Mouse (Mus musculus) cerebellum, postnatal 36 days (tissue): Measurements from ENCODE around the gene Rccd1.
A peak's percentile ranks its signal among the peaks of the same experiment; 100 is the strongest.

Source experiments
- DNase-seq, 2 experiments: peaks; one replicate each; pipeline ENCODE4 v3.0.0; 2021 to 2022; ENCODE audit warnings: mixed read lengths in 2 of 2

Gene Rccd1

DNA sequence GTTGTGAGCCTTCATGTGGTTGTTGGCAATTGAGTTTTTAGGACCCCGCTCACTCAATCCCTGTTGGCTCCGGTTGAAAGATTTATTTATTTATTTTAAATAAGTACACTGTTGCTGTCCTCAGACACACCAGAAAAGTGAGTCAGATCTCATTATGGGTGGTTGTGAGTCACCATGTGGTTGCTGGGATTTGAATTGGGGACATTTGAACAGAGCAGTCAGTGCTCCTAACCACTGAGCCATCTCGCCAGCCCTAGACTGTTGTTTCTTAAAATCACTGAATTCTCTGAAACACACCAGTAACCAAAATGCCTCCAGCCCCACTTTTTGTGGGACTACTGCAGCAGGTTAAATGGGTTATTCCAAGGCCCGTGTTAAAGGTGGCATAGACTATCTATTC lies 25.5 kb downstream of the Rccd1 start:
- DNase-seq: no peak

GRCm38 (mm10) chr7:80297041-80297440 lies 27.2 kb downstream of the Rccd1 start:
- DNase-seq: no peak

GRCm38 (mm10) chr7:80296462-80296861 lies 27.8 kb downstream of the Rccd1 start:
- no peak for DNase-seq

DNA sequence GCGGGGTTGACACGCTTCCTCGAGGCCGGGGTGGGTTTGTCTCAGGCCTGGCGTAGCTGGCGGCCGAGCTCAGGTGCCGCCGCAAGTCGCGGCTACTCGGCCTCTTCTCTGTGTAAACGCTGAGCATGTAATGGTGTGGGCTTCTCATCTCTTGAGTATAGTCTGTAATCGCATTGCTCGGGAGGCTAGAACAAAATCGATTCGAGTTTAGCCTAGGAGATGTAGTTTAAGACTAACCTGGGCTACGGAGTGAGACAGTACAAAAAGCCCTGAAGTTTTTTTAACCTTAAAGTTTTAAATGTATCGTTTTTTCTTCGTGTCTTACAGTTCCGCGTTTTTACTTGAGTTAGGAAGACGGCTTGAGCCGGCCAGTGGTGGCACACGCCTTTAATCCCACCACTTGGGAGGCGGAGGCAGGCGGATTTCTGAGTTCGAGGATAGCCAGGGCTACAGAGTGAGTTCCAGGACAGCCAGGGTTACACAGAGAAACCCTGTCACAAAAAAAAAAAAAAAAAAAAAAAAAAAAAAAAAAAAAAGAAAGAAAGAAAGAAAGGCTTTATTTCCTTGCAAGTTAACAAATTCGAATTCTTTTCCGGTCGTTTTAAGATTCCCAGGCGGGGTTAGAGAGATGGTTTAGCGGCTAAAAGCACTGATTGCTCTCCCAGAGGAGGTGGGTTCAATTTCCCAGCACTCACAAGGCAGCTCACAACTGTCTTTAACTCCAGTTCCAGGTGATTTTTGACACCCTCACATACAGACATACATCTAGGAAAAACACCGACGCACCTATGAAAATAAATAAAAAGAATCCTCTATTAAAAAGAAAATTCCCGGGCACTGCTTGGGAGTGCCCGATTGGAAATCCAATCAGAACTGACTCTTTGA lies 29.2 kb downstream of the Rccd1 start:
- DNase-seq: no peak

DNA sequence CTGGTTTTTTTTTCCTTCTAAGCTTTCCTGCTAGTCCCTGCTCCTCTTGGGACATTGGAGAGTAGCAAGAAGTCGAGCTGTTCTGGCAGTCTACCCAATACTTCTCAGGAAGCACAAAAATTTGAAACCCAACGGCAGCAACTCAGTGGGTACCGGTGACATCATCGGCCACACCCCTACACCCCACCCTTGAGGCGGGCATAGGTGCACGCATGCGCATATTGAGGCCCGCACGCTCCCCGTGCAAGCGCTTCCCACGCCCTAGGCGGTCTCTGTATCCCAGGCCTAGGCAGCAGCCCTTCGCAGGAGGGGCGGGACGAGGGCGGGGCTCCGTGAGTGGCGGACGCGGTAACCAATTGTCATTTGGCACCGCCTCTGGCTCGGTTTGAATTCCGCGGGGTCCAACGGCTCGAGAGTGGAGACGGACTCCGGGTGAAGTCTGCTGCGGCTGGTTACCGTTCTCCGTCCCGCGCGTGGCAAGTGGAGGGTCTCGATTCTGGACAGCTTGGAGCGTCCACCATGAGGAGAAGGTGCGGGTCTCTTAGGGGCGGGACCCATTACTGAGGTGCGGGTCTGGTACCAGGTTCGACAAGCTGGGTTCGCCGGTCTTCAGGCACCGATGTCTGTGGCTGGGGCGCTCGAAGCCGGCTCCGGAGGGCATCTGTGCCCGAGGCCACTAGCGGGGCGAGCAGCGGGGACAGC lies 30.0 kb downstream of the Rccd1 start, which contains the start of gene Prc1:
Gene Prc1 (plus strand): TSS at position 389 of the 702 bp plus-strand sequence.
- peak; percentile 98 to 99 for DNase-seq

- DNase-seq: no peak
These were observed 36.5 kb downstream of the Rccd1 start for GRCm38 (mm10) chr7:80287736-80288135.

DNA sequence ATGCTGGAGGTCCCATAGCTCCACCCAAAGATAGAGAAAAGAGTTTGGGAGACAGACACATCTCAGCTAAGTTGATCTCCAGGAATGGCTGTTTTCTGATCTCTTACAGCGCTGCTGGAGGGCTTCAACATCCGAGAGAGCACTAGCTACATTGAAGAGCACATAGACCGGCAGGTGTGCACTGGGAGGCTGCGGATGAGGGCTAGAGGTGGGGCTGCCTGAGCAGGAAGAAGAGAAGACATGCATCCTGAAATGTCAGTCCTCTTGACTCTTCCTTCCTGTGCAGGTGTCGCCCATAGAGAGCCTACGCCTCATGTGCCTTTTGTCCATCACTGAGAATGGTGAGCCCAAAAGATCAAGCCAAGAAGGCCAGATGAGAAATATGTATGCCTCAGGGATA lies 38.5 kb downstream of the Rccd1 start:
- no peak for DNase-seq

DNA sequence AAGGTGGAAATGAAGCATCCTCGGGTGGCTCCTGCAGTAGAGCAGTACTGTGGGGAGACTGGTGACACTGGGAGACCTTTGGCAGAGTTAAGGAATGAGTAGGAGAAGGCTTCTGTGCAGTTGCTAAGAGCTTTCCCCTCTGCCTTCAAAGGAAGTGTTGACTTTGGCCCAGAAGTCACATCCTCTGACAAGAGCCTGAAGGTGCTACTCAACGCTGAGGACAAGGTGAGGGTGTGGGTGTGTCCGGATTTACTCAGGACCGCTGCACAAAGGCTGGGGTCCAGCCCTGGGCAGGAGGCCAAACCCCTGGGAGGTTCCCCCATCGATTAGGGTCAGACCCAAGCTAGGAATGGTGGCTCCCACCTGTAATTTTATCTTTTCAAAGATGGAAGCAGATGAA lies 39.9 kb downstream of the Rccd1 start:
- DNase-seq: no peak

DNA sequence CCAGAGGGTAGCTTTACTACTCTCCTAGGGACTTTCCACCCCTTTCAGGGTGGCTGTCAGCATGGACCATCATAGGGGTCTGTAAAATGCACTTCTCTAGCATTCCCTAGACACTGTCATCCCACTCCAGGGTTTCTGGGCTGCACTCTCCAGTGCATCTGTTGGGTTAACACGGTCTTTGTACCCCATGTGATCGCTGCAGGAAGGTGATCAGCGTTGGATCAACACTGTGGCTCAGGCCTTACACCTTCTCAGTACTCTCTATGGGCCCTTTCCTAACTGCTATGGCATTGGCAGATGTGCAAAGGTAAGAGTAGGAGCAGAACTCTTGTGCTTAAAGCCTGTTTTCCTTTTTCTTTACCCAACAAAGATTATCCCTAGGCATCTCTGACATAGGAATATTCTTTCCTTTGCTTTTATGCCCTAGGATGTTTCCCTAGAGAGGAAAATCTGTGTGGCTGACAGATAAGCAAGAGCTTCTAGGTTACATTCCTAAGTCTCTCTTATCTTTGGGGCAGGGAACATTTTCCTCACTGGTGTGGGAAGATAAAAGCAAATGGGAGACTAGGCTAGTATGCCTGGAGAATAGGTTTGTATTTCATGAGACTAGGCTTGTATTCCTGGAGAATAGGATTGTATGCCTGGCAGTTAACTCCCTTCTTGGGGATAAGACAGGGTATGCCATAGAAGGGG lies 40.9 kb downstream of the Rccd1 start:
- DNase-seq: no peak

GRCm38 (mm10) chr7:80281646-80282045 lies 42.6 kb downstream of the Rccd1 start:
- DNase-seq: no peak

GRCm38 (mm10) chr7:80280998-80281397 lies 43.3 kb downstream of the Rccd1 start:
- DNase-seq: no peak

DNA sequence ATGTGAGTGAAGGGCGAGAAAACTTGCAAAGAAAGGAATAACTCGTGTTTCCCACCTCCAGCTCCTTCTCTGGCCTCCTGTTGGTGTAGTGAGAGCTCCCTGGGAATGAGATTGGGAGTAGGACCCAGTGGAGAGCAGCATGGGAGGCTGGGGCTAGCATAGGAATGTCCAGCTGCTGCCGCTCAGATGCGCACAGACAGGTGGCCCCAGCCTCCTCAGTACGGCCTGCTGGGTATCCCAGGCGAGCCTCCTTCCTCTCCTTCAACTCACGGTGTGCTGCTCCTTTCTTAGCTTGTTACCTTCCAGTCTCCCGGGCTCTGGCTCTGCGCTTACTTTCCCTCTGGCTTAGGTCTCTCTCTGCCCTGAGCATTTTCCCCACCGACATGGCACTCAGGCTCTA lies 44.2 kb downstream of the Rccd1 start:
- no peak for DNase-seq

DNA sequence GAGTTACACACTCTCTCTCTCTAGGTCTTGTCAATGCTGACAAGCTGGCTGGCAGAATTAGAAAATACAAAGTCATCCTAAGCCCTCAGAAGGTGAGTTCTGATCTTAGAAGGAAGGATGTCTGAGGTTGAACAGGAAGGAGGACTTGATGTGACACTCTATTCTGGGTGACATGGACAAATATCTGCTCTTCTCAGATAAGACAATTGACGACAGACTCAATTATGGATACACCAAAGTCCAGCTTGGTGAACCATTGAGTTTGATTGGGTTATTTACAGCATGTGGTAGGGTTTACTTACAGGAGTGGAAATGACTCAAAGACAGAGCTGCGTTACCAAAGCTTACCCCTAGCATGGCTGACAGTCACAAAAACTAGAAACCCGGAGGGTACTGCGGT lies 47.9 kb downstream of the Rccd1 start:
- DNase-seq: no peak

- no peak for DNase-seq
These were observed 50.8 kb downstream of the Rccd1 start for GRCm38 (mm10) chr7:80273456-80273855.

- DNase-seq: peak; percentile 65 to 67
These were observed 54.5 kb downstream of the Rccd1 start for GRCm38 (mm10) chr7:80269751-80270255.

DNA sequence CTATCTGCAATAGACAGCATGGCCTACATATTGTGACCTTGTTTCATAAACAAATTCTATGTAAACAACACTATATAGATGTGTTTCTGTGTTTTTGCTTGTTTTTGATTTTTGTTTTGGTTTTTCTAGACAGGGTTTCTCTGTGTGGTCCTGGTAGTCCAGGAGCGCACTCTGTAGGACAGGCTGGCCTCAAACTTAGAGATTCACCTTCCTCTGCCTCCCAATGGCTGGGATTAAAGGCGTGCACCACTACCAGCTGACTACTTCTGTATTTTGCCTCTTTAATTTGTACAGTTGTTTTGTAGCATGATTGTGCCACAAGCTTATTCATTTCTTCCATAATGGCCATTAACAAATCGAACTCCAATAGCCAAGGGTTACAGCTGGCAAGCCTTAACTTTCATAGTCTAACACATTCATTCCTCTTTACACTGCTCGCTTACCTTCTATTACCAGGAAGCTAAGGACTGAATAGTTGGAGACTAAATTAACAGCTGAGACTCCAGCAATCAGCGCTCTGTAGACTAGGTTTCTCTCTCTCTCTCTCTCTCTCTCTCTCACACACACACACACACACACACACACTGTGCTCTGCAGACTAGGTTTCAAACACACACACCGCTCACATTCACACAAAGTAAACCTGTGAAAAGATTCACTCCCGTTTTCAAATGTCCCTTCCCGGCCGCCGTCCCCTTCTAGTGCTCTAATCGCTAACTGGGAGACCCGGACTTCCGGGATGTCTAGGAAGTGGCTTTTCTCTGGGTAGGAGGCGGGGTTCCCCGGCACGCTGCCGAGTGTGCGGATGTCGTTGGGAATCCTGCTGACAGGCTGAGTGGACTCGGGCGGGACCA lies 55.1 kb downstream of the Rccd1 start, which contains the start of gene Vps33b:
Gene Vps33b (plus strand): TSS at position 753 of the 854 bp plus-strand sequence.
- peak; percentile 99 for DNase-seq

GRCm38 (mm10) chr7:80267764-80268163 lies 56.5 kb downstream of the Rccd1 start:
- DNase-seq: no peak

- DNase-seq: no peak
These were observed 59.6 kb downstream of the Rccd1 start for GRCm38 (mm10) chr7:80264606-80265005.

DNA sequence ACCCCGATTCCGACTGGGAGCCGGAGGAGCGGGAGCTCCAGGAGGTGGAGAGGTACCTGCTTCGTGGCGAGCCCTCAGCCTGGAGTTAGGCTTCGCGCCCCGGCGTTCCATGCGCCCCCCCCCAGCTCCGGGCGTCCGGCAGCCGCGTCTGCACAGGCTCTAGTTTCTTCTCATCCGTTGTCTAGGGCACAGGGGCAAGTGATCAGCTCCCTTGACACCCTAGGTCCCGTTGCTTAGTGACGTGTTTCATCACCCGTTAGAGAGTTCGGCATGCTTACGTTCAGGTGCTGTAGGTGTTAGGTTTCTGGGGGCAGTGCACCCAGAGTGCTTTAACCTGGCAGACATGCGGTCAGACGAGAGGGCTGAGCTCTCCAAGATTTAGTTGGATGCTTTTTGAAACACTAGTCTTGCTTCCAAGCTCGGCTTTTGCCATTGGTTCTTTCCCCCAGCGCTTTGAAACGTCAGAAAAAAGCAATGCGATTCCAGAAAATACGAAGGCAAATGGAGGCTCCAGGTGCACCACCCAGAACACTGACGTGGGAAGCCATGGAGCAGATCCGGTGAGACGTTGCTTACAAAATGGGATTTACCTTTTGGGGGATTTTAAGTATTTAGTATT lies 62.8 kb downstream of the Rccd1 start:
- no peak for DNase-seq

DNA sequence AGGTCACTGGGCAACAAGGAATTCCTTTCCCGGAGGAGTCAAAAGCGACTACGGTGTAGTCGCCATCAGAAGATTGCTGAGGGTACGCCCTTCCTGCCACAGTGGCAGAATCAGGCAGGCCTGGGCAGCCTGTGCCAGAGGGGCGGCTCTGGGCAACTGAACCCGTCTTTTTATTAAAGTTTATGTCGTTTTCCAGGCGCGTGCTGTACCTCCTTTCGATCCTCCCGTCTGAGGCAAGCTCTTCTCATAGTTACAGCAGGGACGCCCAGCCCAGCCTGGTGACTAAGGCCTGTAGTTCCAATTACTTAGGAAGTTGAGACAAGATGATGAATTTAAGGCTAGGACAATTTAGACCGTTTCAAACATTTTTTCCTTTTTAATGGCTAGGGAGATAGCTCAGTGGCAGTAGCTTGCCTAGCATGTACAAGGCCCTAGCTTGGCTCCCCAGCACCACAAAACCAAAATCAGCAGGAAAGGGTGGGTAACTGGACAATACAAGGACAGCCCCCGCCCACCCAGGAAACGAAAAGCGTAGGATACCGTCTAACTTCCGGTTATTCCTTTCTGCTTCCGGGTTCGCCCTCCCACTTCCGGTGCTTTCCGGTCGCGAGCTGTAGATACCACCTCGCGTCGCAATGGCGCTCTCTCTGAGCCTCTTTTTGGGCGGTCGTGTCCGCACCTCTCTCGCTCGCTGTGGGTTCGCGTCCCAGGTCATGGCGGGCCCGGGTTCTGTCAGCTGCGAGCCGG lies 63.5 kb downstream of the Rccd1 start, which contains the start of gene Ngrn:
Gene Ngrn (plus strand): TSS at position 591 of the 747 bp plus-strand sequence.
- peak; percentile 85 for DNase-seq

- DNase-seq: no peak
These were observed 66.5 kb downstream of the Rccd1 start for GRCm38 (mm10) chr7:80257706-80258105.
